Mouse (Mus musculus) liver, embryonic 12.5 days (tissue): Measurements from ENCODE around the gene Sipa1. TPM values are rescaled to one million over a fixed set of nuclear protein-coding genes. Genes with fewer than 3 reads are reported as not detected.

Experiments used
- ATAC-seq: fragments of 200-750 bp; cut with Nextera tagmentation; 2 replicates; pipeline ENCODE4 v1.8.0; 2017; ENCODE audit warnings: moderate number of reproducible peaks, mild to moderate bottlenecking, moderate library complexity
- H3K27ac ChIP-seq: fragments of 300-500 bp; sonication (generic); 2 replicates; pipeline ENCODE4 v1.5.1; 2016; ENCODE audit warnings: mild to moderate bottlenecking
- H3K27me3 ChIP-seq: fragments of 300-500 bp; sonication (generic); replicated peaks from 2 replicates; pipeline ENCODE4 v1.6.1; 2016; ENCODE audit warnings: mild to moderate bottlenecking, moderate library complexity
- H3K36me3 ChIP-seq: fragments of 300-500 bp; sonication (generic); 2 replicates; pipeline ENCODE4 v1.6.1; 2016; ENCODE audit warnings: mild to moderate bottlenecking, moderate library complexity
- H3K4me1 ChIP-seq: fragments of 300-500 bp; sonication (generic); 2 replicates; pipeline ENCODE4 v1.6.1; 2016
- H3K4me2 ChIP-seq: fragments of 300-500 bp; sonication (generic); 2 replicates; pipeline ENCODE4 v1.6.1; 2016; ENCODE audit warnings: mild to moderate bottlenecking, moderate library complexity
- H3K4me3 ChIP-seq: fragments of 300-500 bp; sonication (generic); 2 replicates; pipeline ENCODE4 v1.5.1; 2016; ENCODE audit warnings: mild to moderate bottlenecking, moderate library complexity
- H3K9ac ChIP-seq: fragments of 300-500 bp; sonication (generic); 2 replicates; pipeline ENCODE4 v1.6.1; 2016; ENCODE audit warnings: mild to moderate bottlenecking, moderate library complexity
- H3K9me3 ChIP-seq: fragments of 300-500 bp; sonication (generic); replicated peaks from 2 replicates; pipeline ENCODE4 v1.6.1; 2016; ENCODE audit warnings: mild to moderate bottlenecking, moderate library complexity
- WGBS: fragments of 180-500 bp; shearing (Covaris S2); methylation state at CpG from one replicate; pipeline ENCODE4 v1.1.7; 2016; ENCODE audit not compliant: insufficient replicate concordance; 5-methylcytosine and 5-hydroxymethylcytosine counted together
- polyA plus RNA-seq: library from polyadenylated mRNA; unstranded; fragments of >200 nt; fragmentation: Nextera tagmentation; extraction: Ambion mirVana; gene quantifications from 2 replicates; pipeline ENCODE4 v1.2.1, GENCODE M21; 2016

The Sipa1 gene
- polyA plus RNA-seq, 1 experiment from 2014 or later = 41.4 TPM

DNA sequence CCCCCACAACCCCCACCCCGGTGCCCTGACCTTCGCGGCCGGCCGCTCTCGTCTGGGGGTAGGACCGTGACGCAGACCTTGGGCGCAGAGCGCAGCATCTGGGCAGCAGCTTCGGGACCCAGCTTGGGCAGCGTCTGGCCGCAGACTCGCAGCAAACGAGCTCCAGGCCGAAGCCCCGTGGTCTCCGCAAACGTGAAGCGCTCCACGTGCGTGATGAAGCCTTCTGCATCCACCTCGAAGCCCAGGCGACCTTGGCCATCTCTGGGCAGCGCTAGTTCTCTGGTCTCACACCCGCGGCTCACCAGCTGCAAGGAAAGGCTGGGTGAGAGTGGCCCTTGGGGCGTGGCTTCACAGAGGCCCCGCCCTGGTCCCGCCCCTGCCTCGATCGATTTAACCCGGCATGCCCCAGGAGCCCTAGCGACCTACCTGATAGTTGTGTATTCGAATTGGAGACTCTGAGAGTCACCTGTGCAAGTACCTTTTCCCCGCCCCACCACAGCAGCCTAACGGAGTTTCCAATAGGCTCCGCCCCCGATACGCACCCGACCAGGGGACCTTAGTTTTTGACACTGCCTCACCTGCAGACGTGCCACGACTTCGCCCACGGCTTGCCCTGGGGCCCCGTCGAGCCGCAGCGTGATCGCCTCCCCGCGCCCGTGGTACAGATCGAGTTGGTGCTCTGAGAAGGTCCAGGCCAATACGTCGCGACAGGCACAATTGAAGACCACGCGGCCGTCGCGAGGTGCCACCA is 9.4 kb downstream of the Sipa1 start:
- WGBS = 75% methylated on average over 61 of the region's 62 CpGs
- 0 out of 2 replicates have a peak, but pooled peaks have one; percentile 27 for ATAC-seq

DNA sequence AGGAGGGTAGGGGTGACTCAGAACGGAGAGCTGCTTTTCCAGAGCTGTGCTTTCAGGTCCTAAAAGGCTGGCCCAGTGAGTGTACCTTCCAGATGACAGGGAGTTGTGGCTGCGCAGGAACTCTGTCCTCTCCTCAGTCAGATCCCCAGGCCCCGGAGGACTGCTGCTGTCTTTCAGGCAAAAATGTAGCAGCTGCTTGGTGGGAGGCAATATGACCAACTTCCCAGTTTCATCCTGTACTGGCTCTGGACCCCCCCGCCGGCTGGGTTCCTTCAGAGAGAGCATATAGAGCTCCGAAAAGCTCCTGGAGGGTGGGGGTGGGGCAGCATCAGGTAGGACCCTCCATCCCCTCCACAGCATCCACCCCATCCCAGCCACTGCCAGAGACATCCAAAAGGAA is 10.9 kb downstream of the Sipa1 start:
- H3K27me3 ChIP-seq = no peaks in the 10 kb centered on the region
- no peak overlapping the region; the same call in 1 of the 2 replicates for H3K4me2 ChIP-seq
- H3K4me1 ChIP-seq = peaks cover 52% of the 10 kb centered on the region
- no peaks in the 10 kb centered on the region for H3K9me3 ChIP-seq
- H3K36me3 ChIP-seq = peaks cover 84% of the 10 kb centered on the region
- H3K4me3 ChIP-seq = no peak overlapping the region
- no peak overlapping the region for H3K9ac ChIP-seq
- WGBS = 83% methylated on average over 6 of the region's 6 CpGs
- no peak overlapping the region for H3K27ac ChIP-seq
- no peak for ATAC-seq

More for the DNA sequence above, 9.4 kb downstream of the Sipa1 start:
- Histone ChIP-seq H3K27me3 (no peaks in the 10 kb centered on the region), H3K4me1 (peaks cover 42% of the 10 kb centered on the region), H3K27ac (no peak overlapping the region), H3K9ac (no peak overlapping the region), H3K36me3 (peaks cover 92% of the 10 kb centered on the region), H3K9me3 (no peaks in the 10 kb centered on the region), H3K4me2 (peak overlapping the region; percentile 47), H3K4me3 (peak overlapping the region; percentile 24)

DNA sequence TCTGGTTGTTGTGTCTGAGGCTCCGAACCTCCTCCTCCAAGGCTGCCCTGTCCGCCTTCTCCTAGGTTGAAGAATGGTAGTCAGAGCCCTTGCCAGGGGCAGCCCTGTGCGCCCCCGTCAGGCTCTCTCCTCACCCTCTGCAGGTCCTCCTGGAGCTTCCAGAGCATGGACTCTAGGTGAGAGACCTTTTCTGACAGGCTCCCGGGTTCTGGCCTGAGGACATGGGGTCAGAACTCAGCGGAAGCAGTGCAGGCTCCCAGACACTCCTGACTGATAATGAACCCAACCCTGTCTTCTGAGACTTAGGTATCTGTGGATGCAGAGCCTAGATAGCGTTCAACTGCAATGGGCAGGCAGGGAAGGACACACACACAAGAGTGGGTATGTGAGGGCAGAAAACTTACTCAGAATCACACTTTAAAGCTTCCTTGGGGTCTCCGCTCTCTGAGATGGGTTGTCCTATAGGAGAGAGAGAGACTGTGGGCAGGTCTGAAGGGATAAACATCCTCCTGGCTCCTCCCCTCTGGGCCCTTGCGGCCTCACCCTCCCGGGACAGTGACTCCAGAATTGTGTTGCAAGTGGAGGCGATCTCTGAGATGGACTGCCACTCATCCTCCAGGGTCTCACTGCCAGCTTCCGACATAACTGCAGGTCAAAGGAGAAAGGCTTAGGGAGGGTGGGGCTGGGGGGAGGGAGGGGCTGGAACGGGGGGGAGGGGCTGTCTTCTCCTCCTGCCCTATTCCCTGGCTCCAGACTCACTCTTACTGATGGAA is 11.8 kb downstream of the Sipa1 start:
- Histone ChIP-seq H3K9ac (no peak overlapping the region), H3K36me3 (peaks cover 84% of the 10 kb centered on the region), H3K9me3 (no peaks in the 10 kb centered on the region), H3K27ac (peak overlapping the region; percentile 49; the same call in 1 of the 2 replicates), H3K4me1 (peaks cover 56% of the 10 kb centered on the region), H3K4me3 (no peak overlapping the region), H3K27me3 (no peaks in the 10 kb centered on the region), H3K4me2 (peak overlapping the region; percentile 14)
- ATAC-seq = peak; percentile 48
- WGBS = 66% methylated on average over 13 of the region's 13 CpGs

DNA sequence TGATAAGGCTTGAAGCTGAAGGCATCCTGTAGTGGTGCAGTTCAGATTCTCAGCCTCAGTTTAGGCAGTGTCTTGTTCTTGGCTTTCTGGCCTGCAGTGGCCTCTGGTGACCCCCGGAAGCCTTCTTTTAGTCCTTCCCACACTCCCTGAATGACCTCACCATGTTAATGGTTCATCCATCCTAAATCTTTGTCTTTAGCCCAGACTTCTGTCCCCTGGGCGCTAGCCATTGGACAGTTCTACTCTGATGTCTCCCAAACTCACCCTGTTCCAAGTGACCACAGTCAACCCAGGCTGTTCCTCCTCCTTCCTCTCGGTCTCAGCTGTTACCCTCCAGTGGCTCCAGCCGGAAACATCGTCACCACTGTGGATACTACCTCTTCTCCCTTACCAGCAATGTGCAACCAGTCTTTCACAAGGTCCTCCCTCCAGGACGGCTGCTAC is 14.2 kb downstream of the Sipa1 start:
- H3K9me3 ChIP-seq = no peaks in the 10 kb centered on the region
- peak overlapping the region; percentile 42 for H3K4me3 ChIP-seq
- peak overlapping the region; percentile 61 for H3K27ac ChIP-seq
- H3K36me3 ChIP-seq = peaks cover 84% of the 10 kb centered on the region
- H3K9ac ChIP-seq = peak overlapping the region; percentile 42
- ATAC-seq = no peak
- no peaks in the 10 kb centered on the region for H3K27me3 ChIP-seq
- WGBS = 52% methylated on average over 6 of the region's 6 CpGs
- peak overlapping the region; percentile 70 for H3K4me2 ChIP-seq
- peaks cover 49% of the 10 kb centered on the region for H3K4me1 ChIP-seq

DNA sequence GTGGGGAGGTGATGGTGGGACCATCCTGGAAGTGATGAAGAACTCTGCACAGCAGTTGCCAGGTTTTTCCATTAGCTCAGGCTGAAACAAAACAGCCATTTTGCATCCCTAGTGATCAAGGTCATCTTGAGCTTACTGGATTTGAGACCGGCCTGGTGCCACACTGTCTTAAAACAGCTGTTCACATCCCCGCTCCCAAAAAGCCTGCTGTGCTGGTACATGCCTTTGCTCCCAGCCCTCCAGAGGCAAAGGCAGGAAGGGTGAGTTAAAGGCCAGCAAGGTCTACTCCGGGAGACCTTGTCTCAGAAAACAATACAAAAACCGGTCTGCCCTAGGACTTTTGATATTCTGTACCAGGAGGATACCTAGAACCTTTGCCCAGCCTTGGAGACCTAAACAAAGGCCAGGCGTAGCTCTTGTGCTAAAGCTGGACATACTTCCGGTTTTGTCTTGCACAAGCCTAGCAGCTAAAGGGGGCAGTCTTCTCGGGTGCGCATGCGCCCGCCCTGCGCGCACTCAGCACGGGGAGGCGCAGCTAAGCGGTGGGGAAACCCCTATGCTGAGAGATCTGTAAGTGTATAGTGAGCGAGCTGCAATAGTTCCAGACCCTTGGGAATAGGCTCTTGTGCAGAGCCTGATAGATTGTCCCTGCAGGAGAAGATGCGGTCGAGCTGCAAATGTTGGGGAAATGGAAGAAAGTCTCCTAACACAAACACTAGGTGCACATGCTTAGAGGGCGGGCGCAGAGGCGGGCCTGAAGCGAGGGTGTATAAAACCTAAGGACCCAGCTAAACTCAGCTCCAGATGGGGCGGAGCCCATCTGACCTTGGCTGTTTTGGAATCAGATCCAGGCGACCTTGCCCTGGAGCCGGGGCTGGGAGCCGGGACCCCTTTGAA is 14.9 kb downstream of the Sipa1 start:
- Histone ChIP-seq H3K9me3 (no peaks in the 10 kb centered on the region), H3K4me2 (peak overlapping the region; percentile 70), H3K4me1 (peaks cover 47% of the 10 kb centered on the region), H3K4me3 (peak overlapping the region; percentile 42), H3K9ac (peak overlapping the region; percentile 42), H3K27ac (peak overlapping the region; percentile 59), H3K27me3 (no peaks in the 10 kb centered on the region), H3K36me3 (peaks cover 84% of the 10 kb centered on the region)
- WGBS = 10% methylated on average over 26 of the region's 26 CpGs
- peak; percentile 77 for ATAC-seq

DNA sequence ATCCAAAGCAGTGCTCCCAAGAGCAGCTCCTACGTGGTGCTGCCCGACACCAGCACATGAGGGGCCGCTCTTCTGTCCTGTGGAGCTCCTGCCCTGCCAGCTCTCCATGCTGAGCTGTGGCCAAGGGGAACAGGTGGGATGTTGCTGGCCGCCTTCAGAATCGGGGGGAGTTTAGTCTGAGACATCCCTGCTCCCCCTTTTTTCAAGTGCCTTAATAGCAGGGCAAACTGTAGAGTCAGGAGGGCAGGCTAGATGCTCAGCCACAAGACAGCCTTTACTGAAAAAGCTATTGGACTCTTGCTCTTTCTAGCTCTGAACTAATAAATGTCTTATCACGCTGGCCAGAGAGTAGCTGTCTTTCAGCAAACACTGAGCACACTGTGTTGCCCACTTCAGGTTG is 15.7 kb downstream of the Sipa1 start:
- no peak for ATAC-seq
- Histone ChIP-seq H3K4me3 (no peak overlapping the region), H3K27ac (0 out of 2 replicates have a peak overlapping the region, but pooled peaks have one; percentile 59), H3K27me3 (no peaks in the 10 kb centered on the region), H3K36me3 (peaks cover 83% of the 10 kb centered on the region), H3K4me1 (peaks cover 46% of the 10 kb centered on the region), H3K9ac (no peak overlapping the region), H3K4me2 (no peak overlapping the region), H3K9me3 (no peaks in the 10 kb centered on the region)
- 84% methylated on average over 6 of the region's 6 CpGs for WGBS

DNA sequence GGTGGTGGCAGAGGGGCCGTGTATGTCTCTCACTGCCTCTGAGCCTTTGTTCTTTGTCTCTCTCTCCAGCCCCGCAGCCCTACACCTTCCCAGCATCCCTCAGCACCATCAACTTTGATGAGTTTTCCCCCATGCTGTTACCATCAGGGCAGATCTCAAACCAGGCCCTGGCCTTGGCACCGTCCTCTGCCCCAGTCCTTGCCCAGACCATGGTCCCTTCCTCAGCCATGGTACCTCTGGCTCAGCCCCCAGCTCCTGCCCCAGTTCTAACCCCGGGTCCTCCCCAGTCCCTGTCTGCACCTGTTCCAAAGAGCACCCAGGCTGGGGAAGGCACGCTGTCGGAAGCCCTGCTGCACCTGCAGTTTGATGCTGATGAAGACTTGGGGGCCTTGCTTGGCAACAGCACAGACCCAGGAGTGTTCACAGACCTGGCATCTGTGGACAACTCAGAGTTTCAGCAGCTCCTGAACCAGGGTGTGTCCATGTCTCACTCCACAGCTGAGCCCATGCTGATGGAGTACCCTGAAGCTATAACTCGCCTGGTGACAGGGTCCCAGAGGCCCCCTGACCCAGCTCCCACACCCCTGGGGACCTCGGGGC is 16.7 kb downstream of the Sipa1 start:
- Histone ChIP-seq H3K36me3 (peaks cover 83% of the 10 kb centered on the region), H3K27ac (no peak overlapping the region; the same call in 1 of the 2 replicates), H3K9me3 (no peaks in the 10 kb centered on the region), H3K4me3 (no peak overlapping the region), H3K4me2 (no peak overlapping the region), H3K4me1 (peaks cover 37% of the 10 kb centered on the region), H3K27me3 (no peaks in the 10 kb centered on the region), H3K9ac (no peak overlapping the region)
- WGBS = 84% methylated on average over 8 of the region's 8 CpGs
- no peak for ATAC-seq

DNA sequence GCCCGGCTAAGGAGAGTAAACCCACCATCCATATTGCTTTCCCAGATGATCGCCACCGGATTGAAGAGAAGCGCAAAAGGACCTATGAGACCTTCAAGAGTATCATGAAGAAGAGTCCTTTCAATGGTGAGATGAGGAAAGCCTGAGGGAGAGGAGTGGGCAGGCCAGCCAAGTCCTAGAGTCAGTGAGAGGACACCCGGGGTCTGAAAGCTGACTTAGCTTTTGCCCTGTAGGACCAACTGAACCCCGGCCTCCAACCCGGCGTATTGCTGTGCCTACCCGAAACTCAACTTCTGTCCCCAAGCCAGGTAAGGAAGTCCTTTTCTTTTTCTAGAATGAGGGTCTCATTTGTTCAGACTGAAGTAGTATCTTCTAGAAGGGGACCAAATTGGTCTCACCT is 18.2 kb downstream of the Sipa1 start:
- H3K4me3 ChIP-seq = no peak overlapping the region
- H3K4me1 ChIP-seq = peaks cover 43% of the 10 kb centered on the region
- no peaks in the 10 kb centered on the region for H3K9me3 ChIP-seq
- 88% methylated on average over 9 of the region's 9 CpGs for whole genome bisulfite sequencing
- H3K9ac ChIP-seq = no peak overlapping the region
- no peak overlapping the region for H3K27ac ChIP-seq
- ATAC-seq = no peak
- H3K36me3 ChIP-seq = peaks cover 83% of the 10 kb centered on the region
- H3K27me3 ChIP-seq = no peaks in the 10 kb centered on the region
- no peak overlapping the region for H3K4me2 ChIP-seq

DNA sequence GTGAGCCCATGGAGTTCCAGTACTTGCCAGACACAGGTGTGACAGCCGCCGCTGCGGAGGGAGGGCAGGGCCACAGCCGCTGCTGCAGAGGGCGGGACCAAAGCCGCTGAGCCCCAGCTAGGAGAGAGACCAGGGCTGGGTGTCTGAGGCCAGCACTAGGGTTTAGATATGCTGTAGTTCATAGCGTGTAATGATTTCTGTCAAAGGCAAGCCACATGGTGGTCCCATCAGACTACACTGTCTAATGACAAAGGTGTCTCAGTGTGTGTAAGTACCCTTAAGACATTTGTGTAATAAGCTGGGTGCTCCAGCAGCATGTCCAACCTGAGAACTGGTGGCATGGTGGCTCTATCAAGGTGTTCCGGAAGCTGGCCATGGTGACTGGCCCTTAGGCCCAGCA is 21.9 kb downstream of the Sipa1 start:
- H3K27me3 ChIP-seq = no peaks in the 10 kb centered on the region
- H3K9ac ChIP-seq = no peak overlapping the region
- no peak overlapping the region for H3K27ac ChIP-seq
- 81% methylated on average over 8 of the region's 8 CpGs for WGBS
- peaks cover 82% of the 10 kb centered on the region for H3K36me3 ChIP-seq
- no peak overlapping the region for H3K4me3 ChIP-seq
- peaks cover 41% of the 10 kb centered on the region for H3K4me1 ChIP-seq
- H3K9me3 ChIP-seq = no peaks in the 10 kb centered on the region
- no peak for ATAC-seq
- no peak overlapping the region for H3K4me2 ChIP-seq

DNA sequence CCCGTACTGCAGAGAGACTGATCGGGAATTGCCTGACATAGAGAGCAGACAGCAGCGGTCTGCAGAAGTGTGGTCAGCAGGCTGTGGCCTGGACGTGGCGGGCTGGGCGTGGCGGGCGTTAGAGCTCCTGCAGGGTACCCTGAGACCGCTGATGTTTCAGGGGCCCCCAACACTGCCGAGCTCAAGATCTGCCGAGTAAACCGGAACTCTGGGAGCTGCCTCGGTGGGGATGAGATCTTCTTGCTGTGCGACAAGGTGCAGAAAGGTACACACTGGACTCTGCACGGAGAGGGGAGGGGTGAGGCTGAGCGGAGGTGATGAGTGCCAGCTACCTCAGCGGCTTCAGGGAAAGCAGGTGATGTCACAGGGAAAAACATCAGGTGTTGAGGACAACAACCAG is 22.5 kb downstream of the Sipa1 start:
- H3K27me3 ChIP-seq = no peaks in the 10 kb centered on the region
- H3K36me3 ChIP-seq = peaks cover 76% of the 10 kb centered on the region

DNA sequence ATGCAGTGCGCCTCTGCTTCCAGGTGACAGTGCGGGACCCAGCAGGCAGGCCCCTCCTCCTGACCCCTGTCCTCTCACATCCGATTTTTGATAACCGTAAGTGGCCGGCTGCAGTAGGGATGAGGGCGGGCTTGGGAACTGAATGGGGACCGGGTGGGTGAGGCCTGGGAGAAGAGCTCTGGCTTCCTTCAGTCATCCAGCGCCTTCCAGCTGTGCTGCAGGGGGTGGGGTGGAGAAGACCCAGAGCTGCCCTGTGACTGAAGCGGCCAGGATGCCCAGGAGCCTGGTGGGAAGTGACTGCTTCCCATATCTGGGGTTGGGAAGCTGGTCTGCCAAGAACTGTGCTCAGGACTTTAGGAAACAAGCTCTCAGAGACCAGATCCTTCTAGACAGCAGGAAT is 23.2 kb downstream of the Sipa1 start:
- Histone ChIP-seq H3K27ac (peak overlapping the region; percentile 92; the same call in 1 of the 2 replicates), H3K9me3 (no peaks in the 10 kb centered on the region), H3K4me2 (peak overlapping the region; percentile 6; the same call in 1 of the 2 replicates), H3K4me1 (peaks cover 49% of the 10 kb centered on the region), H3K9ac (no peak overlapping the region), H3K36me3 (peaks cover 69% of the 10 kb centered on the region), H3K4me3 (no peak overlapping the region), H3K27me3 (no peaks in the 10 kb centered on the region)
- 72% methylated on average over 9 of the region's 9 CpGs for WGBS
- ATAC-seq = no peak

More for the DNA sequence above, 22.5 kb downstream of the Sipa1 start:
- 78% methylated on average over 17 of the region's 17 CpGs for WGBS
- H3K9me3 ChIP-seq = no peaks in the 10 kb centered on the region
- ATAC-seq = no peak
- peak overlapping the region; percentile 38; the same call in 1 of the 2 replicates for H3K27ac ChIP-seq
- no peak overlapping the region for H3K9ac ChIP-seq
- H3K4me3 ChIP-seq = no peak overlapping the region
- no peak overlapping the region for H3K4me2 ChIP-seq
- H3K4me1 ChIP-seq = peaks cover 47% of the 10 kb centered on the region
